ENCODE assay signal across 8 mouse cellular contexts in genomic region chr4:57846381-57846990, GRCm38 (mm10).
DNase-seq lines count a peak whose midpoint lies in the region; ATAC-seq and TF ChIP-seq lines count a peak whose summit lies in the region.

No protein-coding gene starts in this region.

- no peak overlapping the region for H3K9ac ChIP-seq in hindbrain, postnatal 0 days (replicated peaks; ENCODE audit: low read length)
- H3K9ac ChIP-seq in midbrain, embryonic 16.5 days (ENCODE audit: low read depth, low read length): no peak overlapping the region

- no peaks in the 10 kb centered on the region for H3K9me3 ChIP-seq in hindbrain, postnatal 0 days (ENCODE audit: low read length)
- no peaks in the 10 kb centered on the region for H3K9me3 ChIP-seq in midbrain, embryonic 16.5 days (replicated peaks; ENCODE audit: control insufficient read depth, low read length, poor library complexity, severe bottlenecking)

- peak overlapping the region; percentile 71 for H3K4me3 ChIP-seq in kidney, adult 2 months (ENCODE audit: insufficient read depth, low read depth, low read length)
- peak overlapping the region; percentile 25; the same call in 1 of the 2 replicates for H3K4me3 ChIP-seq in hindbrain, postnatal 0 days (ENCODE audit: low read length)
- H3K4me3 ChIP-seq in midbrain, embryonic 16.5 days (ENCODE audit: low read depth, low read length): no peak overlapping the region

- no peak for DNase-seq in kidney, adult 2 months
- DNase-seq in kidney, adult 18-20 months: no peak
- peak; percentile 84 for DNase-seq in embryo, embryonic 10.5 days (ENCODE audit: low spot score)
- no peak for DNase-seq in hindbrain, postnatal 0 days (ENCODE audit: low spot score)
- DNase-seq in gastrocnemius, postnatal 4 days (ENCODE audit: low spot score in 2 of 2): no peak
- DNase-seq in adrenal gland, postnatal 10 days: no peak

- peak overlapping the region; percentile 92 for H3K27ac ChIP-seq in kidney, adult 2 months (ENCODE audit: insufficient read depth, low read depth, low read length)
- peak overlapping the region; percentile 78 for H3K27ac ChIP-seq in hindbrain, postnatal 0 days
- H3K27ac ChIP-seq in midbrain, embryonic 16.5 days (ENCODE audit: low read length): peak overlapping the region; percentile 36

- TF ChIP-seq POLR2A in kidney, adult 2 months (IDR thresholded peaks at IDR 0.05; ENCODE audit: low read depth, low read length): no peak

- ATAC-seq in hindbrain, postnatal 0 days: no peak
- no peak for ATAC-seq in midbrain, embryonic 16.5 days
- no peak for ATAC-seq in activated CD4-positive, CD25-positive, alpha-beta regulatory T cell, adult 4 months

- no peaks in the 10 kb centered on the region for H3K36me3 ChIP-seq in kidney, adult 2 months (ENCODE audit: control insufficient read depth, insufficient read depth, low read length)
- no peaks in the 10 kb centered on the region for H3K36me3 ChIP-seq in hindbrain, postnatal 0 days (ENCODE audit: insufficient read depth, low read length)
- H3K36me3 ChIP-seq in midbrain, embryonic 16.5 days (ENCODE audit: control insufficient read depth, insufficient read depth, low read length): no peaks in the 10 kb centered on the region

- 38% methylated on average over 12 of the region's 12 CpGs for WGBS in kidney, adult 2 months
- WGBS in hindbrain, postnatal 0 days: 48% methylated on average over 12 of the region's 12 CpGs
- WGBS in midbrain, embryonic 16.5 days: 55% methylated on average over 12 of the region's 12 CpGs

- TF ChIP-seq CTCF in kidney, adult 2 months (conservative IDR thresholded peaks at IDR 0.05; ENCODE audit: insufficient read depth, insufficient read length, low read depth, low read length): no peak
- TF ChIP-seq CTCF in hindbrain, postnatal 0 days (IDR thresholded peaks at IDR 0.05; ENCODE audit: low read depth): no peak

- H3K4me1 ChIP-seq in kidney, adult 2 months (ENCODE audit: control insufficient read depth, insufficient read depth, low read length): peaks cover 16% of the 10 kb centered on the region; the same call in 1 of the 2 replicates
- H3K4me1 ChIP-seq in hindbrain, postnatal 0 days (ENCODE audit: insufficient read depth, low read length): no peaks in the 10 kb centered on the region
- no peaks in the 10 kb centered on the region; the same call in 1 of the 2 replicates for H3K4me1 ChIP-seq in midbrain, embryonic 16.5 days (ENCODE audit: control insufficient read depth, insufficient read depth, low read length)

- no peaks in the 10 kb centered on the region for H3K27me3 ChIP-seq in kidney, adult 2 months (replicated peaks; ENCODE audit: control insufficient read depth, insufficient read depth, low read length)
- no peaks in the 10 kb centered on the region for H3K27me3 ChIP-seq in hindbrain, postnatal 0 days (ENCODE audit: insufficient read depth, low read length)
- no peaks in the 10 kb centered on the region for H3K27me3 ChIP-seq in midbrain, embryonic 16.5 days (ENCODE audit: control insufficient read depth, insufficient read depth, low read depth, low read length)

- H3K4me2 ChIP-seq in hindbrain, postnatal 0 days (ENCODE audit: low read depth, low read length): peak overlapping the region; percentile 44
- H3K4me2 ChIP-seq in midbrain, embryonic 16.5 days (ENCODE audit: low read length): peak overlapping the region; percentile 10

Comparison
In these comparisons a context has a peak if more than half of its experiments do, and no peak if none do; other contexts are left out.
1. H3K27ac ChIP-seq: peak in every context shown above with its lines; median percentile 92 in kidney, adult 2 months; 78 in hindbrain, postnatal 0 days; 36 in midbrain, embryonic 16.5 days.